Mouse (Mus musculus): Measurements from ENCODE around the gene Fgf6. TPM values are rescaled to one million over a fixed set of nuclear protein-coding genes. Genes with fewer than 3 reads are reported as not detected.

Gene Fgf6
- total and polyA plus RNA-seq, 2 experiments from 2014 or later, result not detected

DNA sequence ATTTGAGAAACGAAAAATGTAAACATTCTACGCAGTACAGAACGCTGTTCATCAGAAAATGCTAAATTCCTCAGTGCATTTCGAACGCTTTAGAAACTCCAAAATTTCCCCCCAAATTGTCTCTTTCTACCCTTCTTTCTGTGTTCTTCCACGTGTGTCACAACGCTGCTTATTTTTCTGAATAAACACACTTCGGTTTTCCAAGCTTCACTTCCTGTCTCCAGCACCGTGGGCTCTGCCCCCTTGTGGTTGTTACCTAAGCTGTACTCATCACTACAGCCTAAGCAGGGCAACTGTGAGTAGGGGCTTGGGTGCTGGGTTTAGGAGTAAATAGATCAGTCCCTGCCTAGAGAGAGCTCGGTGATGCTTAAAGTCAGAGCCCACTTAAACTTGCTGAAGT is 19.4 kb downstream of the Fgf6 start:
- H3K9ac ChIP-seq, result no peak overlapping the region
- H3K4me2 ChIP-seq (ENCODE audit: low read depth), result peak overlapping the region; percentile 29
- TF ChIP-seq CTCF (IDR thresholded peaks at IDR 0.05; ENCODE audit: low read depth), result peak; percentile 60
- no peak overlapping the region for H3K27ac ChIP-seq (ENCODE audit: low read depth, low read length)
- H3K4me3 ChIP-seq (ENCODE audit: low read depth, low read length), result 0 out of 2 replicates have a peak overlapping the region, but pooled peaks have one; percentile 4
- H3K27me3 ChIP-seq (ENCODE audit: insufficient read depth, low read length), result no peaks in the 10 kb centered on the region
- DNase-seq (peak; percentile 36), ATAC-seq (peak; percentile 53)
- no peaks in the 10 kb centered on the region for H3K9me3 ChIP-seq (ENCODE audit: low read length)
- no peaks in the 10 kb centered on the region for H3K4me1 ChIP-seq (ENCODE audit: insufficient read depth)
- H3K36me3 ChIP-seq (ENCODE audit: insufficient read depth), result no peaks in the 10 kb centered on the region
- whole genome bisulfite sequencing, result 35% methylated on average over 10 of the region's 10 CpGs

DNA sequence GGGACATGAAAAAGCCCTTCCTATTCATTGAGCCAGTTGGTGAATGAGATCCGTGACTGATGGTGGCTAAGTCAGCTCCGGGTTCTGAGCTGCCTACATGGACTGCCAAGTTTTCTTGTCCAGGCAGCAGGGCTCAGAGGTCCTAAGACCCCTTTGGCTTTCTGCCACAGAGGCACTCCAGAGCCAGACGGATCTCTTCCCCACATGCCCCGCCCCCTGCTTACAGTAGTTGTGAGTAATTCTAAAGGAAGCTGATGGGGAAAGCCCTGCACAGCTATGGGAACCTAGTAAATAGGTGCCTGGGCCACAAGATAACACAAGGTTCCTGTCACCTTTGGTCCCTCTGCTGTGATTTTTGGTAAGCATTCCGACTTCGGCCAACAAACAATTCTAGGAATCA is 29.5 kb downstream of the Fgf6 start:
- no peak overlapping the region for H3K4me3 ChIP-seq (ENCODE audit: low read depth, low read length)
- no peaks in the 10 kb centered on the region for H3K9me3 ChIP-seq (ENCODE audit: low read length)
- no peaks in the 10 kb centered on the region for H3K4me1 ChIP-seq (ENCODE audit: insufficient read depth)
- WGBS, result 54% methylated on average over 6 of the region's 6 CpGs
- no peak overlapping the region for H3K4me2 ChIP-seq (ENCODE audit: low read depth)
- H3K36me3 ChIP-seq (ENCODE audit: insufficient read depth), result no peaks in the 10 kb centered on the region
- no peaks in the 10 kb centered on the region for H3K27me3 ChIP-seq (ENCODE audit: insufficient read depth, low read length)
- ATAC-seq (no peak), DNase-seq (no peak)
- H3K9ac ChIP-seq, result no peak overlapping the region
- no peak overlapping the region for H3K27ac ChIP-seq (ENCODE audit: low read depth, low read length)
- no peak for TF ChIP-seq CTCF (IDR thresholded peaks at IDR 0.05; ENCODE audit: low read depth)

DNA sequence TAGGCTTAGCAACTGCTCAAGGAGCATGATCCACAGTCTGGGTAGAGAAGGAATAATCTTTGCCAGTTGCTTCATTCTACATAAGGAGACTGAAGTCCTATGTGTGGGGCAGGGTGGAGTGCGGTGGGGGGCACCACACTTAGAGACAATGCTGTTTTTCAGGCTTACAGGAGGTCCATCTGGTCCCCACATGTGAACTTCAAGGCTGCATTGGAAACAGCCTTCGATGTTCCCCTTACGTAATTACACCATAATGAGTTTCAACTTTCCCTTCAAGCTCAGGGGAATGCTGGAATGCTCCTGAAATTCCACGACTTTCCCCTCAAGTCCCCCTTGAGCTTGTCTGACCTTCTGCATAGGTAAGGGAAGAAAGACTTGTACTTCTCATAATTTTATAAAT is 35.5 kb downstream of the Fgf6 start:
- WGBS, result 76% methylated on average over 4 of the region's 4 CpGs
- H3K4me3 ChIP-seq (ENCODE audit: low read depth, low read length), result no peak overlapping the region

DNA sequence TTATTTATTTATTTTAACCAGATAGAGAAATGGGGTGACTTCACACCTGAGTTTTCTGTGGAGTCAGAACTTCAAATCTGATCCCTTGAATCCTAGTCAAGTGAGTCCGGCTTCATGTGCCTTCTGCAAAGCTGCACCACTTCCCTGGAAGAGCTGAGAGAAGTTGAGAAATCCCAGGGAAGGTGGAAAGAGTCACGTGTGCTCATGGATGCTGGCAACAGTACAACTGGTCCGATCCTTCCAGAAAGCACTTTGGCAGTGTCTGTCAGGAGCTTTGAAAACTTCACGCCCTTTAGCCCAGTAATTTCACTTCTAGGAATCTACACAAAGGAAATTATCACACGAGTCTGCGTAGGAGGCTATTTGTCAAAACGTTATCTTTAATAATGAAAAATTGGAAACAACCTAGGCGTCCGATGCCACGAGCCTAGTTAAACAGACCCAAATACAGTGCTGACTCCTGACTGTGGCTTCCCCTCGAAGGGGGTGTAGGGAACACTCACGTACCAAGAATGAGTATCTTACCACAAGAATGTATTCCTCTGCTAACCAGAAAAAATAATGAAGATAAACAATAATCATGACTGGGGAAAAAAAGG is 41.7 kb downstream of the Fgf6 start:
- no peak for TF ChIP-seq CTCF (IDR thresholded peaks at IDR 0.05; ENCODE audit: low read depth)
- Histone ChIP-seq H3K4me3 (ENCODE audit: low read depth, low read length) (no peak overlapping the region), H3K9ac (no peak overlapping the region), H3K9me3 (ENCODE audit: low read length) (no peaks in the 10 kb centered on the region), H3K4me1 (ENCODE audit: insufficient read depth) (no peaks in the 10 kb centered on the region), H3K36me3 (ENCODE audit: insufficient read depth) (no peaks in the 10 kb centered on the region), H3K4me2 (ENCODE audit: low read depth) (no peak overlapping the region), H3K27ac (ENCODE audit: low read depth, low read length) (no peak overlapping the region), H3K27me3 (ENCODE audit: insufficient read depth, low read length) (no peaks in the 10 kb centered on the region)
- DNase-seq (no peak), ATAC-seq (no peak)
- 63% methylated on average over 12 of the region's 12 CpGs for WGBS

More for the DNA sequence above, 35.5 kb downstream of the Fgf6 start:
- Histone ChIP-seq H3K27me3 (ENCODE audit: insufficient read depth, low read length) (no peaks in the 10 kb centered on the region), H3K27ac (ENCODE audit: low read depth, low read length) (no peak overlapping the region), H3K9ac (no peak overlapping the region), H3K9me3 (ENCODE audit: low read length) (no peaks in the 10 kb centered on the region), H3K36me3 (ENCODE audit: insufficient read depth) (no peaks in the 10 kb centered on the region), H3K4me1 (ENCODE audit: insufficient read depth) (no peaks in the 10 kb centered on the region), H3K4me2 (ENCODE audit: low read depth) (no peak overlapping the region)
- no peak for ATAC-seq
- no peak for DNase-seq
- TF ChIP-seq CTCF (IDR thresholded peaks at IDR 0.05; ENCODE audit: low read depth), result no peak

DNA sequence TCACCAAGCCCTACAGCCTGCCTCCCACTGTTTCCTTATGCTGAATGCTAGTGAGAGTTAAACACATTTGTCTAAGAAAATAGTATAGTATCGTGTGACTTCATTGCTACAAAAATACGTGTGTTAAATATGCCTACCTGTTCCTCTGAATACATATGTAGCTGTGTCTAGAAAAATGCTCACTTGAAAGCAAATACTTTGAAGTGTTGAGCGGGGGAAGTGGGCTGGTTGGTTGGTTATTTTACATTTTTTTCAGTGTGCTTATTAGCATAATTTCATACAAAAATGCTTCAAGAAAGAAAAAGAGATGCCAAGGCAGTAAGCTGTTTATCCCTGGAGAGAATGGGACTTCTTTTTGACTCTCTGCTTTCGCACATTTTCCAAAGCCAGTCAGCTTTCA is 44.6 kb downstream of the Fgf6 start:
- no peaks in the 10 kb centered on the region for H3K27me3 ChIP-seq (ENCODE audit: insufficient read depth, low read length)

DNA sequence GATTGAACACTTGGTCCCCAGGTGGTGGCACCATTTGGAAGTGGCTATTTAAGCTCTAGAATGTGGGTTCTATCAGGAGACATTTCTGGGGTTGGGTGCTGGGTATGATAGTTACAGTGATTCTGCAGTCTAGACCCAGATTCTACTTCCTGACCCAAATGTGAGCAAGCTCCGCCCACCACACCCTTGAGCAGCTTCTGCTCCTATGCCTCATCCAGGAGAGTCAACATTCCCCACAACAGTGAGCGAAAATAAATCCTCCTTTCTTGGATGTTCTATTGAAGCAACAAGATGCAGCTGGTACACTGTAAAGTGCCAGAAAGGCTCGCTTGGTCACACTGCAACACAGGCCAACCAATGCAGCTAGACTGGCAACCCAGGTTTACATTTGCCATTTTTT is 48.5 kb downstream of the Fgf6 start:
- H3K36me3 ChIP-seq (ENCODE audit: insufficient read depth), result no peaks in the 10 kb centered on the region
- no peak for DNase-seq
- H3K27ac ChIP-seq (ENCODE audit: low read depth, low read length), result no peak overlapping the region
- no peak overlapping the region for H3K4me3 ChIP-seq (ENCODE audit: low read depth, low read length)
- H3K4me1 ChIP-seq (ENCODE audit: insufficient read depth), result no peaks in the 10 kb centered on the region
- H3K27me3 ChIP-seq (ENCODE audit: insufficient read depth, low read length), result no peaks in the 10 kb centered on the region
- ATAC-seq, result no peak
- no peak overlapping the region for H3K4me2 ChIP-seq (ENCODE audit: low read depth)
- H3K9me3 ChIP-seq (ENCODE audit: low read length), result no peaks in the 10 kb centered on the region
- H3K9ac ChIP-seq, result no peak overlapping the region
- TF ChIP-seq CTCF (IDR thresholded peaks at IDR 0.05; ENCODE audit: low read depth), result no peak
- 72% methylated on average over 3 of the region's 3 CpGs for WGBS

More for the DNA sequence above, 44.6 kb downstream of the Fgf6 start:
- Histone ChIP-seq H3K9me3 (ENCODE audit: low read length) (no peaks in the 10 kb centered on the region), H3K4me2 (ENCODE audit: low read depth) (no peak overlapping the region), H3K4me1 (ENCODE audit: insufficient read depth) (no peaks in the 10 kb centered on the region), H3K4me3 (ENCODE audit: low read depth, low read length) (no peak overlapping the region), H3K36me3 (ENCODE audit: insufficient read depth) (no peaks in the 10 kb centered on the region), H3K27ac (ENCODE audit: low read depth, low read length) (no peak overlapping the region), H3K9ac (no peak overlapping the region)
- DNase-seq, result no peak
- 0 out of 2 replicates have a peak, but pooled peaks have one; percentile 23 for ATAC-seq
- no peak for TF ChIP-seq CTCF (IDR thresholded peaks at IDR 0.05; ENCODE audit: low read depth)
- WGBS, result 63% methylated on average over 4 of the region's 4 CpGs

DNA sequence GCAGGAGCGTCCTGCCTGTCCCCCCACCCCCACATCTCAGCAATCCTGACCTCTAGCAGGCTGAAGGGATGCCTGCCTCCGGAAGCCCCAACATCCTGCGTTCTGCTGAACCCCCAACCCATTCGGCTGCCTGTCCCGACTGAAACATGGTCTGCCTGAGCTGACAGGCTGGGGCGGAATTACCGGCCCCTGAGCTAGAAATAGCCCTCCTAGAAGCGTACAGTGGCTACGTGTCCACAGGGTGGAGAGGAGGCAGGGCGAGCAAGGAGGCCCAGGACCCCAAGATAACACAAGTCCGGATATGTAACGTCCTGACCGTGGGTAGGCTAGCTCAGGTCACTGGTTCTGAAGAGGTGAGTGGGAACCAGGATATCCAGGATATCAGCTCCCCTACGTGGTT is 49.4 kb downstream of the Fgf6 start:
- H3K9me3 ChIP-seq (ENCODE audit: low read length), result no peaks in the 10 kb centered on the region
- no peaks in the 10 kb centered on the region for H3K27me3 ChIP-seq (ENCODE audit: insufficient read depth, low read length)
- H3K4me3 ChIP-seq (ENCODE audit: low read depth, low read length), result no peak overlapping the region
- DNase-seq, result no peak
- H3K27ac ChIP-seq (ENCODE audit: low read depth, low read length), result no peak overlapping the region
- 10% methylated on average over 14 of the region's 14 CpGs for WGBS
- H3K4me1 ChIP-seq (ENCODE audit: insufficient read depth), result no peaks in the 10 kb centered on the region
- ATAC-seq, result no peak
- no peaks in the 10 kb centered on the region for H3K36me3 ChIP-seq (ENCODE audit: insufficient read depth)
- no peak overlapping the region for H3K9ac ChIP-seq
- no peak for TF ChIP-seq CTCF (IDR thresholded peaks at IDR 0.05; ENCODE audit: low read depth)
- peak overlapping the region; percentile 10; the same call in 1 of the 2 replicates for H3K4me2 ChIP-seq (ENCODE audit: low read depth)
